Mouse (Mus musculus) ES-Bruce4 (cell line): Measurements from ENCODE around the gene Gse1.

Experiments used
- CTCF ChIP-seq: IDR thresholded peaks from one replicate; pipeline ENCODE4 v1.8.1; 2011; ENCODE audit warnings: low read depth, low read length
- POLR2A ChIP-seq: IDR thresholded peaks from one replicate; pipeline ENCODE4 v1.8.1; 2011; ENCODE audit warnings: low read length; ENCODE audit not compliant: insufficient read depth

- no peak for TF ChIP-seq POLR2A
- no peak for TF ChIP-seq CTCF
These were observed 57.6 kb downstream of the Gse1 start for GRCm38 (mm10) chr8:120285878-120286277.
